Mouse (Mus musculus) heart, adult 9 months (tissue): ENCODE results near the gene Cds1.

ENCODE experiments used
- DNase-seq, 2 experiments: peaks; one replicate each; pipeline ENCODE4 v3.0.0; 2022; ENCODE audit warnings: low spot score in 2 of 2

Cds1 gene

GRCm38 (mm10) chr5:101764554-101765347 lies at the start of gene Cds1:
Gene Cds1 (plus strand): TSS chr5:101765130.
- DNase-seq = peak; percentile 63

- no peak for DNase-seq
Measured at GRCm38 (mm10) chr5:101724216-101724615, 40.7 kb upstream of the Cds1 start.

- DNase-seq = no peak
Measured at GRCm38 (mm10) chr5:101724756-101725155, 40.2 kb upstream of the Cds1 start.

GRCm38 (mm10) chr5:101725703-101726102 lies 39.2 kb upstream of the Cds1 start:
- no peak for DNase-seq

GRCm38 (mm10) chr5:101726371-101726770 lies 38.6 kb upstream of the Cds1 start:
- no peak for DNase-seq

GRCm38 (mm10) chr5:101728304-101728905 lies 36.5 kb upstream of the Cds1 start:
- DNase-seq = no peak

GRCm38 (mm10) chr5:101737341-101737740 lies 27.6 kb upstream of the Cds1 start:
- no peak for DNase-seq

- DNase-seq = no peak
Measured at GRCm38 (mm10) chr5:101740471-101741223, 24.3 kb upstream of the Cds1 start.

GRCm38 (mm10) chr5:101741224-101741591 lies 23.7 kb upstream of the Cds1 start:
- no peak for DNase-seq

GRCm38 (mm10) chr5:101742014-101742413 lies 22.9 kb upstream of the Cds1 start:
- DNase-seq = no peak

- no peak for DNase-seq
Measured at GRCm38 (mm10) chr5:101742425-101742824, 22.5 kb upstream of the Cds1 start.

GRCm38 (mm10) chr5:101744886-101745285 lies 20.0 kb upstream of the Cds1 start:
- no peak for DNase-seq

GRCm38 (mm10) chr5:101753680-101754079 lies 11.2 kb upstream of the Cds1 start:
- DNase-seq = no peak

- DNase-seq = no peak
Measured at GRCm38 (mm10) chr5:101757669-101758068, 7.3 kb upstream of the Cds1 start.

GRCm38 (mm10) chr5:101761685-101762084 lies 3.2 kb upstream of the Cds1 start:
- no peak for DNase-seq

GRCm38 (mm10) chr5:101763571-101763970 lies 1.4 kb upstream of the Cds1 start:
- DNase-seq = no peak

GRCm38 (mm10) chr5:101765390-101765901 lies 516 bp downstream of the Cds1 start:
- DNase-seq = peak; percentile 18 to 36

GRCm38 (mm10) chr5:101766248-101766647 lies 1.3 kb downstream of the Cds1 start:
- peak in 1 of 2 experiments; percentile 3 for DNase-seq

- DNase-seq = no peak
Measured at GRCm38 (mm10) chr5:101767086-101767485, 2.2 kb downstream of the Cds1 start.

GRCm38 (mm10) chr5:101767486-101767885 lies 2.6 kb downstream of the Cds1 start:
- no peak for DNase-seq

GRCm38 (mm10) chr5:101768558-101768957 lies 3.6 kb downstream of the Cds1 start:
- DNase-seq = no peak

- no peak for DNase-seq
Measured at GRCm38 (mm10) chr5:101772621-101773020, 7.7 kb downstream of the Cds1 start.
